Mouse (Mus musculus): ENCODE results near the gene Hddc2. TPM values are rescaled to one million over a fixed set of nuclear protein-coding genes. Genes with fewer than 3 reads are reported as not detected.

Gene Hddc2
- 5.2 and 6.0 TPM in 2 replicates for polyA plus RNA-seq (2012; rRNA removed)

GRCm38 (mm10) chr10:31312865-31313848 lies at the start of gene Hddc2:
Hddc2 (plus strand) TSS chr10:31313383.

Other genes starting within 250 kb of the Hddc2 start
- 5.8 and 7.1 TPM in 2 replicates for gene Tpd52l1, start 132.6 kb downstream of the Hddc2 start, polyA plus RNA-seq (2012; rRNA removed)